Mouse (Mus musculus) MEL (cell line): ENCODE results near the gene Ntmt1. TPM values are rescaled to one million over a fixed set of nuclear protein-coding genes. Genes with fewer than 3 reads are reported as not detected.
A peak's percentile ranks its signal among the peaks of the same experiment; 100 is the strongest.

Experiments
- DNase-seq: peaks from one replicate; pipeline ENCODE4 v3.0.0; 2011; ENCODE audit warnings: low read depth, low spot score
- H3K27ac ChIP-seq: 2 replicates; pipeline ENCODE4 v1.5.1; 2012; ENCODE audit warnings: low read depth, mild to moderate bottlenecking, control low read depth, low read length, moderate library complexity; ENCODE audit not compliant: control insufficient read depth
- H3K27me3 ChIP-seq, 2 experiments: fragments of 150-350 bp in 1 of 2; sonication (generic) in 1 of 2; 2 replicates each; pipeline ENCODE4 v1.6.1; 2012; ENCODE audit warnings: low read length in 2 of 2, mild to moderate bottlenecking in 2 of 2, improper control_type of control experiment in 1 of 2, moderate library complexity in 1 of 2; ENCODE audit not compliant: insufficient read depth in 2 of 2, control insufficient read depth in 1 of 2
- H3K36me3 ChIP-seq, 2 experiments: 2 replicates each; pipeline ENCODE4 v1.6.1; 2012 to 2014; ENCODE audit warnings: low read length in 2 of 2, improper control_type of control experiment in 1 of 2, inconsistent platforms in 1 of 2, mild to moderate bottlenecking in 1 of 2; ENCODE audit not compliant: insufficient read depth in 2 of 2, control insufficient read depth in 1 of 2
- H3K4me1 ChIP-seq, 2 experiments: fragments of 150-350 bp in 1 of 2; sonication (generic) in 1 of 2; 2 replicates each; pipeline ENCODE4 v1.6.1; 2012; ENCODE audit warnings: low read length in 2 of 2, improper control_type of control experiment in 1 of 2, mild to moderate bottlenecking in 1 of 2; ENCODE audit not compliant: insufficient read depth in 2 of 2, control insufficient read depth in 1 of 2
- H3K4me3 ChIP-seq, 2 experiments: fragments of 150-350 bp in 1 of 2; sonication (generic) in 1 of 2; 2 replicates each; pipeline ENCODE4 v1.5.1; 2012; ENCODE audit warnings: low read depth in 2 of 2, low read length in 2 of 2, mild to moderate bottlenecking in 2 of 2, moderate library complexity in 2 of 2, control low read depth in 1 of 2, improper control_type of control experiment in 1 of 2; ENCODE audit not compliant: control insufficient read depth in 1 of 2, insufficient read depth in 1 of 2
- H3K79me2 ChIP-seq: 2 replicates; pipeline ENCODE4 v1.6.1; 2012; ENCODE audit warnings: mild to moderate bottlenecking, low read length, moderate library complexity; ENCODE audit not compliant: control insufficient read depth, poor library complexity, insufficient read depth
- H3K9ac ChIP-seq: 2 replicates; pipeline ENCODE4 v1.6.1; 2012; ENCODE audit warnings: low read depth, mild to moderate bottlenecking, control low read depth, low read length, moderate library complexity; ENCODE audit not compliant: control insufficient read depth, poor library complexity, severe bottlenecking
- H3K9me3 ChIP-seq: fragments of 150-350 bp; sonication (generic); replicated peaks from 2 replicates; pipeline ENCODE4 v1.6.1; 2012; ENCODE audit warnings: mild to moderate bottlenecking, low read length, improper control_type of control experiment, moderate library complexity; ENCODE audit not compliant: insufficient read depth
- ETS1 ChIP-seq: IDR thresholded peaks from 2 replicates; pipeline ENCODE4 v1.6.1; 2012; ENCODE audit warnings: low read depth, mild to moderate bottlenecking, inconsistent platforms, low read length, improper control_type of control experiment, moderate library complexity
- HCFC1 ChIP-seq: IDR thresholded peaks from 2 replicates; pipeline ENCODE4 v1.6.1; 2012; ENCODE audit warnings: low read depth, mild to moderate bottlenecking, inconsistent platforms, low read length, improper control_type of control experiment, moderate library complexity
- MAX ChIP-seq: IDR thresholded peaks from 2 replicates; pipeline ENCODE4 v1.6.1; 2011; ENCODE audit warnings: low read length, improper control_type of control experiment
- MEF2A ChIP-seq: IDR thresholded peaks from 2 replicates; pipeline ENCODE4 v1.6.1; 2014; ENCODE audit warnings: low read depth, mild to moderate bottlenecking, inconsistent platforms, low read length, improper control_type of control experiment; ENCODE audit not compliant: poor library complexity, insufficient replicate concordance, severe bottlenecking; ENCODE audit errors: extremely low read depth
- MYB ChIP-seq: IDR thresholded peaks from 2 replicates; pipeline ENCODE4 v1.6.1; 2011; ENCODE audit warnings: mild to moderate bottlenecking, low read depth, low read length, improper control_type of control experiment
- MYC ChIP-seq: IDR thresholded peaks from 2 replicates; pipeline ENCODE4 v1.6.1; 2011; ENCODE audit warnings: low read depth, mild to moderate bottlenecking, low read length, improper control_type of control experiment, moderate library complexity
- NELFE ChIP-seq: IDR thresholded peaks from 2 replicates; pipeline ENCODE4 v1.6.1; 2011; ENCODE audit warnings: low read depth, low read length, improper control_type of control experiment
- POLR2A ChIP-seq, 2 experiments: IDR thresholded peaks; 2 replicates each; pipeline ENCODE4 v1.6.1; 2011 to 2012; ENCODE audit warnings: low read length in 2 of 2, mild to moderate bottlenecking in 2 of 2, control low read depth in 1 of 2, improper control_type of control experiment in 1 of 2, low read depth in 1 of 2, moderate library complexity in 1 of 2; ENCODE audit not compliant: control insufficient read depth in 1 of 2, insufficient read depth in 1 of 2, poor library complexity in 1 of 2
- SIN3A ChIP-seq: IDR thresholded peaks from 2 replicates; pipeline ENCODE4 v1.6.1; 2012; ENCODE audit warnings: low read length, improper control_type of control experiment, inconsistent platforms
- TBP ChIP-seq: IDR thresholded peaks from 2 replicates; pipeline ENCODE4 v1.8.0; 2011; ENCODE audit warnings: low read depth, low read length, improper control_type of control experiment
- UBTF ChIP-seq: IDR thresholded peaks from 2 replicates; pipeline ENCODE4 v1.6.1; 2012; ENCODE audit warnings: low read depth, mild to moderate bottlenecking, inconsistent platforms, low read length, improper control_type of control experiment, moderate library complexity, borderline replicate concordance; ENCODE audit not compliant: insufficient read depth
- USF1 ChIP-seq: IDR thresholded peaks from 2 replicates; pipeline ENCODE4 v1.6.1; 2014; ENCODE audit warnings: low read depth, mild to moderate bottlenecking, inconsistent platforms, low read length, improper control_type of control experiment, moderate library complexity
- USF2 ChIP-seq, 2 experiments: IDR thresholded peaks; 2 replicates each; pipeline ENCODE4 v1.6.1; 2011 to 2012; ENCODE audit warnings: improper control_type of control experiment in 2 of 2, low read length in 2 of 2, borderline replicate concordance in 1 of 2, inconsistent platforms in 1 of 2, low read depth in 1 of 2, mild to moderate bottlenecking in 1 of 2; ENCODE audit not compliant: insufficient read depth in 1 of 2
- ZMIZ1 ChIP-seq: IDR thresholded peaks from 2 replicates; pipeline ENCODE4 v1.6.1; 2012; ENCODE audit warnings: low read depth, mild to moderate bottlenecking, inconsistent platforms, low read length, improper control_type of control experiment, moderate library complexity
- polyA plus RNA-seq, 2 experiments: library from polyadenylated mRNA; stranded (reverse) in 1 of 2; unstranded in 1 of 2; fragments of >175 nt in 1 of 2; fragments of >200 nt in 1 of 2; gene quantifications; 2 replicates each; pipeline versions ENCODE4 v1.2.1 to v1.2.4; 2012; ENCODE audit warnings: low replicate concordance in 2 of 2, low read depth in 1 of 2; ENCODE audit not compliant: insufficient read length in 2 of 2, insufficient read depth in 1 of 2, missing spikeins in 1 of 2
- total RNA-seq: library from RNA; depleted of rRNA; stranded (reverse); fragments of 300-350 nt; gene quantifications from 2 replicates; pipeline ENCODE4 v1.2.3, GENCODE M21; 2012

Ntmt1 gene
- total and polyA plus RNA-seq, 3 experiments: 58.9 to 83.2 TPM; not detected in 1

GRCm38 (mm10) chr2:30783346-30783745 is 24.3 kb upstream of the Ntmt1 start:
- H3K27ac ChIP-seq: no peak overlapping the region
- no peaks in the 10 kb centered on the region for H3K79me2 ChIP-seq
- H3K9me3 ChIP-seq: no peaks in the 10 kb centered on the region
- TF ChIP-seq MYB (no peak), HCFC1 (peak; percentile 88), MYC (0 out of 2 replicates have a peak, but pooled peaks have one; percentile 24), SIN3A (peak; percentile 48; the same call in 1 of the 2 replicates), USF2 (IDR thresholded peaks at IDR 0.05; ENCODE audit: borderline replicate concordance in 1 of 2, insufficient read depth in 1 of 2, low read depth in 1 of 2, low read length in 2 of 2) (peak in 1 of 2 experiments; percentile 81; a peak in 2 of 4 replicates), ETS1 (0 out of 2 replicates have a peak, but pooled peaks have one; percentile 6), NELFE (peak; percentile 21; the same call in 1 of the 2 replicates), UBTF (no peak), POLR2A (IDR thresholded peaks at IDR 0.05; ENCODE audit: control insufficient read depth in 1 of 2, insufficient read depth in 1 of 2, low read depth in 1 of 2, low read length in 2 of 2, poor library complexity in 1 of 2) (peak in 1 of 2 experiments; percentile 39; a peak in 1 of 4 replicates), MAX (peak; percentile 70), USF1 (peak; percentile 95), TBP (no peak)
- no peaks in the 10 kb centered on the region for H3K36me3 ChIP-seq
- DNase-seq: peak; percentile 90
- H3K27me3 ChIP-seq: no peaks in the 10 kb centered on the region
- peak overlapping the region; percentile 36 to 49 for H3K4me3 ChIP-seq
- peaks cover 0 to 9% of the 10 kb centered on the region in 2 experiments for H3K4me1 ChIP-seq
- H3K9ac ChIP-seq: peak overlapping the region; percentile 55

DNA sequence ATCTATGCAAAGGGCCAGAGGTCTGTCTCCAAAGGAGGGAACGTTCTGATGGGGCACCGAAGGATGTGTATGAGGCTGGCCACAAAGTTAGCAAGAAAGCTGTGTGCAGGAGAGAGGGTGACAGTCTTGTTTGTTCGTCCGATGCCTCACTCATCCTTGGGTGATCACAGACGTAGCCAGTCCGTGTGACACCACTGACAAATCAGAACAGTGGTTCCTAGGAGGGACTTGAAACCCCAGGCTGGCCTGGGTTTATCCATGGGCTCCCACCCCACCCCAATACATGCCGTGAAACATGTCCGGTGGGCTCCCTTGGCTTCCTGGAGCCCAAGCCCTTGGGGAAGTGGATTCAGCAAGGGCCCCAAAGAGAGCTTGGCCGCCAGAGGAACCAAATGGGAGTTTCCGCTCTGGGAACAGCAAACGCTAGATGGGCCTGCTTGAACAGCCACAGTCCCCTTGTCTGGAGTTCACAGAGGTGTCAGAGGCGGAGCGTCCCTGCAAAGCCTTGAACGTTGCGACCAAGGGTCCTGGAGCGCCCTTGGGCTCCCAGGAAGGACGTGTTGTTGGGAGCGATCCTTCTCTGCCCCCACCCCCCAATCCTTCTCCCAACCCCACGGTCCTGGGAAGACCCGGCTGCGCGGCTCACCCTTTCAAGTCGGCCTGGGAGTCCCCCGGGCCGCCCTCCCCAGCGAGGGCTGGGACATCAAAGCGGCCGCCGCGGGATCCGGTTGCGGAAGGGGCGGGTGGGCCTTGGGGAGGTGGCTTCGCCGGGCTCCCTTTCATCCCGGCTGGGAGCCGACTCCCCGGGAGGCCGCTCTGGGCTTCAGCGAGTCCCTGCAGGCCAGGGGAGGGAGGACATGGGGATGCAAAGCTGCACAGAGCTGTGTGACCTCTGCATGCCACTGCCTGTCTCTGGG is 23.3 kb upstream of the Ntmt1 start:
- H3K27ac ChIP-seq: no peak overlapping the region
- H3K4me3 ChIP-seq: no peak overlapping the region; a peak in 1 of 4 replicates
- no peaks in the 10 kb centered on the region for H3K36me3 ChIP-seq
- DNase-seq: no peak
- no peaks in the 10 kb centered on the region for H3K27me3 ChIP-seq
- H3K9ac ChIP-seq: no peak overlapping the region; the same call in 1 of the 2 replicates
- H3K9me3 ChIP-seq: no peaks in the 10 kb centered on the region
- H3K4me1 ChIP-seq: peaks cover 0 to 9% of the 10 kb centered on the region in 2 experiments
- 0 out of 2 replicates have a peak, but pooled peaks have one; percentile 13 for TF ChIP-seq ZMIZ1
- no peak for TF ChIP-seq MEF2A
- TF ChIP-seq MAX: no peak
- H3K79me2 ChIP-seq: no peaks in the 10 kb centered on the region
